Mouse (Mus musculus) embryonic facial prominence, embryonic 14.5 days (tissue): ENCODE data around the gene Hoxa13. TPM values are rescaled to one million over a fixed set of nuclear protein-coding genes. Genes with fewer than 3 reads are reported as not detected.
A peak's percentile ranks its signal among the peaks of the same experiment; 100 is the strongest.

Experiments used
- ATAC-seq: fragments of 200-750 bp; cut with Nextera tagmentation; 2 replicates; pipeline ENCODE4 v1.8.0; 2017; ENCODE audit warnings: low read depth, moderate number of reproducible peaks, moderate TSS enrichment
- DNase-seq: peaks from one replicate; pipeline ENCODE4 v3.0.0-alpha.2; 2015; ENCODE audit warnings: low spot score
- H3K27ac ChIP-seq: fragments of 300-500 bp; sonication (generic); replicated peaks from 2 replicates; pipeline ENCODE4 v1.5.1; 2014; ENCODE audit warnings: low read depth, mild to moderate bottlenecking, low read length, moderate library complexity
- H3K27me3 ChIP-seq: fragments of 300-500 bp; sonication (generic); replicated peaks from 2 replicates; pipeline ENCODE4 v1.6.1; 2014; ENCODE audit warnings: low read length; ENCODE audit not compliant: control insufficient read depth, insufficient read depth
- H3K36me3 ChIP-seq: fragments of 300-500 bp; sonication (generic); 2 replicates; pipeline ENCODE4 v1.6.1; 2014; ENCODE audit warnings: low read length, mixed read lengths; ENCODE audit not compliant: control insufficient read depth, insufficient read depth
- H3K4me1 ChIP-seq: fragments of 300-500 bp; sonication (generic); 2 replicates; pipeline ENCODE4 v1.6.1; 2014; ENCODE audit warnings: antibody characterized with exemption, low read length; ENCODE audit not compliant: control insufficient read depth, insufficient read depth
- H3K4me2 ChIP-seq: fragments of 300-500 bp; sonication (generic); 2 replicates; pipeline ENCODE4 v1.6.1; 2014; ENCODE audit warnings: low read depth, mild to moderate bottlenecking, low read length, moderate library complexity, mixed read lengths
- H3K4me3 ChIP-seq: fragments of 300-500 bp; sonication (generic); 2 replicates; pipeline ENCODE4 v1.5.1; 2014; ENCODE audit warnings: low read depth, mild to moderate bottlenecking, low read length
- H3K9ac ChIP-seq: fragments of 300-500 bp; sonication (generic); 2 replicates; pipeline ENCODE4 v1.6.1; 2014; ENCODE audit warnings: low read depth, mild to moderate bottlenecking, low read length, moderate library complexity, mixed read lengths
- H3K9me3 ChIP-seq: fragments of 300-500 bp; sonication (generic); 2 replicates; pipeline ENCODE4 v1.6.1; 2016; ENCODE audit warnings: low read length; ENCODE audit not compliant: control insufficient read depth
- WGBS: fragments of 180-500 bp; shearing (Covaris S2); extraction: QIAGEN DNeasy Blood & Tissue Kit; methylation state at CpG from one replicate; pipeline ENCODE4 v1.1.7; 2014; 5-methylcytosine and 5-hydroxymethylcytosine counted together
- polyA plus RNA-seq: library from polyadenylated mRNA; unstranded; fragments of >200 nt; fragmentation: Nextera tagmentation; extraction: Ambion mirVana; gene quantifications from 2 replicates; pipeline ENCODE4 v1.2.1, GENCODE M21; 2014

Gene Hoxa13
- polyA plus RNA-seq, 1 experiment from 2014 or later: not detected

GRCm38 (mm10) chr6:52292328-52292727 is 31.6 kb upstream of the Hoxa13 start:
- H3K9ac ChIP-seq: no peak overlapping the region
- H3K4me3 ChIP-seq: no peak overlapping the region
- no peak overlapping the region for H3K4me2 ChIP-seq
- WGBS: 54% methylated on average over 7 of the region's 7 CpGs
- peaks cover 68% of the 10 kb centered on the region for H3K27me3 ChIP-seq
- no peaks in the 10 kb centered on the region for H3K36me3 ChIP-seq
- no peaks in the 10 kb centered on the region for H3K4me1 ChIP-seq
- H3K9me3 ChIP-seq: no peaks in the 10 kb centered on the region
- no peak for DNase-seq
- H3K27ac ChIP-seq: no peak overlapping the region
- no peak for ATAC-seq

DNA sequence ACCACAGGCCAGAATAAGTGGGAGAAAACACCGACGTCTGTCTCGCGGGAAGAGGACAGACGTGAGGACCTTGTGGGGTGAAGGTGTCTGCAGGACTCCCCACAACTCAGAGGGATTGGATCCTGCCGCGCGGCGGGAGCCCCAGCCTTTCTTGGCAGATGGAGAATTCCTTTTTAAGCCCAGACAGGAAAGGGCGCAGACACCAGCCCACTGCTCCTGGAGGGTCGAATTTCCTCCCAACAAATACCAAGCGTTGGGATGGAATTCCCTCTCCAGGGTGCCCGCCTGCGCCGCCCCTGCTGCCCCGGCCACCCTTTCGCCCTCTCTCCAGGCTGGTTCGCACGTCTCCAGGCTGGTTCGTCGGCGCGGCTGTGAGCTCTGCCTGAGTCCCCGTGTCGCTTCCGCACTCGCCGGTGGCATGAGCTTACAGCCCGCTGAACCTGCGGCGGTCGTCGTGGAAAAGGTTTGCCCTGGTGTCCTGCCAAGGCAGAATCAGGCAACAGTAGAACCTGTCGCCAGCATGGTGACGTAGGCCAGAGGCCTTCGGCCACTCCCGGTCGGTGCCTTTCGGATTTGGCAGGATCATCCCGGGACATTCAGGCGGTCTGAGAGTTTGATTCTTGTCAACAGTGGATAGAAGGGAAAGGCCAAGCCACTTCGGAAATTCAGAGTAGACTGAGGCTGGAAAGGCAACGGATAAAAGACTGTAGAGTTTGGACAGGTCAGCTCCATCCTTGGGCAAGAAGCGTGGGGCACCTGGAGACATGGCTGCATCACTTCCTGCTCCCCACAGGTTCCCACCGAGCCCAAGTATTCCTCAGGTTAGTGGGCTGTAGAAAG is 30.6 kb upstream of the Hoxa13 start:
- peak overlapping the region; percentile 57 for H3K4me2 ChIP-seq
- H3K4me1 ChIP-seq: no peaks in the 10 kb centered on the region
- peaks cover 75% of the 10 kb centered on the region for H3K27me3 ChIP-seq
- peak overlapping the region; percentile 22; the same call in 1 of the 2 replicates for H3K9ac ChIP-seq
- H3K36me3 ChIP-seq: no peaks in the 10 kb centered on the region
- ATAC-seq (no peak), DNase-seq (peak; percentile 49)
- WGBS: 3% methylated on average over 37 of the region's 45 CpGs
- no peaks in the 10 kb centered on the region for H3K9me3 ChIP-seq
- peak overlapping the region; percentile 32 for H3K4me3 ChIP-seq
- H3K27ac ChIP-seq: no peak overlapping the region

- Histone ChIP-seq H3K4me3 (no peak overlapping the region), H3K27me3 (peaks cover 71% of the 10 kb centered on the region), H3K4me1 (no peaks in the 10 kb centered on the region), H3K9me3 (no peaks in the 10 kb centered on the region), H3K36me3 (no peaks in the 10 kb centered on the region), H3K27ac (no peak overlapping the region), H3K9ac (no peak overlapping the region), H3K4me2 (no peak overlapping the region)
- no peak for ATAC-seq
- DNase-seq: no peak
- WGBS: 13% methylated on average over 12 of the region's 12 CpGs
Observed at GRCm38 (mm10) chr6:52290186-52290585, 29.5 kb upstream of the Hoxa13 start.

DNA sequence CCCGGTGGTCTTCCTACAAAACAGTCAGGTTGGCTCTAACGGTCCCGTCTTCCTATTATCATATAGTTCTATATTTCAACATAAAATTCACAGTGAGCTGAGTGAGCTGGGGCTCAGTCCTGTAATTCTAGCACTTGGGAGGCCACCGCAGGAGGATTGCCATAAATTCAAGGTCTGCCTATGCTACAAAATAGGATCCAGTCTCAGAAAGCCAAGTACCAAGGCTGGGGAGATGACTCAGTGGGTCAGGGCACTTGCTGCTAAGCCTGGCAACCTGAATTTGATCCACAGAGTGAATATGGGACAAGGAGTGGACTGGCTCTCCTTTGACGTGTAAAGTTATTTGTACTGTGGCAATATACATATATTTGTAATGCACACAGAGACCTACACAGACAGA is 23.2 kb upstream of the Hoxa13 start:
- 78% methylated on average over 5 of the region's 5 CpGs for WGBS

DNA sequence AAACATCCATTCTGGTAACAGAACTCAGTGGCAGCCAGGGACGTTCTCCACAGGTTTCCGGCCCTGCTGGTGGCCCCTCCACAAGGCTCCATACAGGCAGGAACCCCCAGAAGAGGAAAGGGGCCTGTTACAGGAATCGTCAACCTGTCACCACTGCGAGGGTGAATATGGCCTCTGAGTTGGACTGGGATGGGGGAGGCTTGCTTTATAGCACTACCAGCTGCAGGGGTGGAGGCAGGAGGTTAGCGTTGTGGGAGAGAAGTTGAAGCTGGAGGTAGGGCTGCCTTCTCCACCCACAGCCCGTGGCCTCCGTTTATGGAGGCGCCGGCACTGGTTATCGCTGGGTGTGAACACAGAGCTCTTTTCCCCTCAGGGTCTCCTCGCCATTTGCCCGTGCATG is 20.4 kb upstream of the Hoxa13 start:
- Histone ChIP-seq H3K27ac (no peak overlapping the region), H3K36me3 (no peaks in the 10 kb centered on the region), H3K9ac (no peak overlapping the region), H3K9me3 (no peaks in the 10 kb centered on the region), H3K4me1 (no peaks in the 10 kb centered on the region), H3K4me3 (no peak overlapping the region), H3K27me3 (peaks cover 64% of the 10 kb centered on the region), H3K4me2 (no peak overlapping the region)
- ATAC-seq (no peak), DNase-seq (no peak)
- 69% methylated on average over 12 of the region's 12 CpGs for WGBS

More for the DNA sequence above, 23.2 kb upstream of the Hoxa13 start:
- Histone ChIP-seq H3K9me3 (no peaks in the 10 kb centered on the region), H3K27me3 (peaks cover 52% of the 10 kb centered on the region), H3K27ac (no peak overlapping the region), H3K4me3 (no peak overlapping the region), H3K4me2 (no peak overlapping the region), H3K9ac (no peak overlapping the region), H3K4me1 (no peaks in the 10 kb centered on the region), H3K36me3 (no peaks in the 10 kb centered on the region)
- ATAC-seq: no peak
- no peak for DNase-seq

DNA sequence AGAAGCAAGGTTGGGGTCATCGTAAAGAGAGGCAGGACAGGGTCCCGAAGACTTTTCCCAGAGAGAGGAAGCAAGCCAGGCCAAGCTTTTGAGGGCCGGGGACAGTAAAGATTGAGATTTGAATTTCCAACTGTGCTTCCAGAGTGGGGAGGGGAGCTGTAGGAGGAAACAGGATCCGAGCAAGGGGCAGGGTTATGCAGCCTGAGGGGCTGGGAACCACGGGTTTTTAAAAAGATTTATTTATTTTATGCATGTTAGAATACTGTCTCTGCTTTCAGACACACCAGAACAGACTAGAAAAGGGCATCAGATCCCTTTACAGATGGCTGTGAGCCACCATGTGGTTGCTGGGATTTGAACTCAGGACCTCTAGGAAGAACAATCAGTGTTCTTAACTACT is 16.2 kb upstream of the Hoxa13 start:
- DNase-seq (no peak), ATAC-seq (no peak)
- H3K4me1 ChIP-seq: no peaks in the 10 kb centered on the region
- no peaks in the 10 kb centered on the region for H3K36me3 ChIP-seq
- 3% methylated on average over 5 of the region's 5 CpGs for WGBS
- no peaks in the 10 kb centered on the region for H3K9me3 ChIP-seq
- peaks cover 87% of the 10 kb centered on the region for H3K27me3 ChIP-seq
- H3K4me2 ChIP-seq: no peak overlapping the region
- H3K4me3 ChIP-seq: no peak overlapping the region
- no peak overlapping the region for H3K9ac ChIP-seq
- H3K27ac ChIP-seq: no peak overlapping the region

GRCm38 (mm10) chr6:52276382-52276781 is 15.7 kb upstream of the Hoxa13 start:
- H3K27ac ChIP-seq: no peak overlapping the region
- H3K4me1 ChIP-seq: no peaks in the 10 kb centered on the region
- no peak overlapping the region for H3K9ac ChIP-seq
- H3K4me2 ChIP-seq: no peak overlapping the region
- H3K36me3 ChIP-seq: no peaks in the 10 kb centered on the region
- ATAC-seq: no peak
- WGBS: 5% methylated on average over 6 of the region's 6 CpGs
- no peak overlapping the region for H3K4me3 ChIP-seq
- no peak for DNase-seq
- no peaks in the 10 kb centered on the region for H3K9me3 ChIP-seq
- H3K27me3 ChIP-seq: peaks cover 91% of the 10 kb centered on the region

DNA sequence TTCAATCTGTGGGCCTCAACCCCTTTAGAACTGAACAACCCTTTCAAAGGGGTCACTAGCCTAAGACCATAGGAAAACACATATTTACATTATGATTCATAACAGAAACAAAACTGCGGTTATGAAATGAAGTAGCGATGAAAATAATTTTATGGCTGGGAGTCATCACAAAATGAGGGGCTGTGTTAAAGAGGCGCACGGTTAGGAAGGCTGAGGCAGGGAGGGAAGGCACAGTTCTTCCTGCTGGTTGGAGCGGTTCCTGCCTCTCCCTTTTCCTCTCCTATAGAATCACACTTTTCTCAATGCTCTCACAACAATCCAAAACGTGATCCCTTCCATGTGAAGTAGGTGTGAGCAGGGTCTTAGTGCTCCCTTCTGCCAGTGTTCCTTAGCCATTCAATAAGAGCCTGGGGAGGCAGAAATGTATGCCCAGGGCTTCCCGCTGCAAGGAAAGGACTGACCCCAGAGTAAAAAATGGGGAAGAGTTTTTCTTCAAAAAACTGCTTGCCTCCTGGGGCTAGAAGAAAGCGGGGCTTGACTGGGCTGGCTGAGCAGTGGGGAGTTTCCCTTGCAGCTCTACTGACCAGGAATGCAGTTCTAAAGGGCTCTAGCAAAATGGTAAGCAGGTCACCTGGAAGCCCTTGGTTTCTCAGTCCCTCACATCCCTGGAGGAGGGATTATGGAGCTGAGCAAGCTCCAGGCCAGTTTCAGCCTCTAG is 15.0 kb upstream of the Hoxa13 start:
- Histone ChIP-seq H3K4me3 (no peak overlapping the region), H3K4me2 (no peak overlapping the region), H3K36me3 (no peaks in the 10 kb centered on the region), H3K4me1 (no peaks in the 10 kb centered on the region), H3K9me3 (no peaks in the 10 kb centered on the region), H3K9ac (no peak overlapping the region), H3K27ac (no peak overlapping the region), H3K27me3 (peaks cover 91% of the 10 kb centered on the region)
- ATAC-seq (no peak), DNase-seq (no peak)
- 5% methylated on average over 8 of the region's 8 CpGs for WGBS
